Mouse (Mus musculus) heart, embryonic 16.5 days (tissue): Measurements from ENCODE around the gene Ermap. TPM values are rescaled to one million over a fixed set of nuclear protein-coding genes. Genes with fewer than 3 reads are reported as not detected.

Source experiments
- ATAC-seq: fragments of 200-750 bp; cut with Nextera tagmentation; replicated peaks from 2 replicates; pipeline ENCODE4 v1.8.0; 2017; ENCODE audit warnings: moderate number of reproducible peaks; ENCODE audit not compliant: insufficient read depth, low FRiP score; ENCODE audit errors: extremely low read depth
- H3K27ac ChIP-seq: fragments of 300-500 bp; sonication (generic); 2 replicates; pipeline ENCODE4 v1.5.1; 2014; ENCODE audit warnings: mild to moderate bottlenecking, low read length, control low read depth, moderate library complexity
- H3K27me3 ChIP-seq: fragments of 300-500 bp; sonication (generic); 2 replicates; pipeline ENCODE4 v1.6.1; 2014; ENCODE audit warnings: low read length, mixed read lengths; ENCODE audit not compliant: control insufficient read depth, insufficient read depth
- H3K36me3 ChIP-seq: fragments of 300-500 bp; sonication (generic); 2 replicates; pipeline ENCODE4 v1.6.1; 2014; ENCODE audit not compliant: control insufficient read depth, insufficient read depth
- H3K4me1 ChIP-seq: fragments of 300-500 bp; sonication (generic); 2 replicates; pipeline ENCODE4 v1.6.1; 2014; ENCODE audit warnings: low read length, mixed read lengths; ENCODE audit not compliant: control insufficient read depth, insufficient read depth
- H3K4me2 ChIP-seq: fragments of 300-500 bp; sonication (generic); 2 replicates; pipeline ENCODE4 v1.6.1; 2014; ENCODE audit warnings: low read depth, mild to moderate bottlenecking, control low read depth, low read length
- H3K4me3 ChIP-seq: fragments of 300-500 bp; sonication (generic); 2 replicates; pipeline ENCODE4 v1.5.1; 2014; ENCODE audit warnings: mild to moderate bottlenecking, control low read depth, low read length
- H3K9ac ChIP-seq: fragments of 300-500 bp; sonication (generic); 2 replicates; pipeline ENCODE4 v1.6.1; 2014; ENCODE audit warnings: low read length, control low read depth
- H3K9me3 ChIP-seq: fragments of 300-500 bp; sonication (generic); replicated peaks from 2 replicates; pipeline ENCODE4 v1.6.1; 2016; ENCODE audit warnings: low read length; ENCODE audit not compliant: control insufficient read depth
- WGBS: fragments of 180-500 bp; shearing (Covaris S2); extraction: QIAGEN DNeasy Blood & Tissue Kit; methylation state at CpG from one replicate; pipeline ENCODE4 v1.1.7; 2014; 5-methylcytosine and 5-hydroxymethylcytosine counted together
- polyA plus RNA-seq: library from polyadenylated mRNA; unstranded; fragments of >200 nt; fragmentation: Nextera tagmentation; extraction: Ambion mirVana; gene quantifications from 2 replicates; pipeline ENCODE4 v1.2.1, GENCODE M21; 2015

Gene Ermap
- polyA plus RNA-seq, 1 experiment from 2014 or later, result 0.88 TPM

DNA sequence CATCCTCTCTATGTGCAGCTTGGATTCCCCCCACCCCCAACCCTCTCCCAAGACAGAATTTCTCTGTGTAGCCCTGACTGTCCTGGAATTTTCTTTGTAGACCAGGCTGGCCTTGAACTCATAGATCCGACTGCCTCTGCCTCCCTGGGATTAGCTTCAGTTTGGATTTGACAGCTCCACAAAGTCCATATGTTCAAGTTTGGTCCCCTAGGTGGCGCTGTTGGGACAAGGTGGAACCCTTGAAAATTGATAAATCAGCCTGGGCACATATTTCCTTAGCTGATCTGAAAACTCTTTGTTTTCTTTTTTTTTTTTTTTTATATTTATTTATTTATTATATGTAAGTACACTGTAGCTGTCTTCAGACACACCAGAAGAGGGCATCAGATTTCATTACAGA is 32.6 kb downstream of the Ermap start:
- no peak for ATAC-seq
- H3K4me3 ChIP-seq, result no peak overlapping the region
- no peaks in the 10 kb centered on the region for H3K4me1 ChIP-seq
- H3K27me3 ChIP-seq, result no peaks in the 10 kb centered on the region
- H3K9me3 ChIP-seq, result no peaks in the 10 kb centered on the region
- H3K36me3 ChIP-seq, result no peaks in the 10 kb centered on the region
- H3K9ac ChIP-seq, result no peak overlapping the region
- no peak overlapping the region for H3K4me2 ChIP-seq
- WGBS, result 35% methylated on average over 2 of the region's 2 CpGs
- H3K27ac ChIP-seq, result no peak overlapping the region

DNA sequence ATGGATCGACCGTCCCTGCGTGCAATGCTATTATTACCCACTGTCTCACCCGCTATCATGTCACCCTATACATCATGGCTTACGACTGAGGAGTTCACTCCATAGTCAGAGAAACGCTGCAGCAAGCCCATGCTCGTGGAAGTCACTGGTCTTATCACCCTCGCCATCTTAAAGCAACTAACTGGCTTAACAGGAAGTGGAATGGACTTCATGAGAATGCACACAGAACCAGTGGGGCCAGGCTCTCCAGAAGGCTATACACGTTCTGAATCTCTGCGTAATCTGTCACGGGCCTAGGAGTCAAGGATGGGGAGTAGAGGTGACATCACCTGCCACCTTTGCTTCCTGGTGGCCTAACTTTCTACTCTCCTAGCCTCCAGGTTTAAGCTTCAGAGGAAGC is 41.1 kb downstream of the Ermap start:
- no peaks in the 10 kb centered on the region for H3K9me3 ChIP-seq
- no peaks in the 10 kb centered on the region for H3K27me3 ChIP-seq
- no peak overlapping the region for H3K9ac ChIP-seq
- H3K4me3 ChIP-seq, result no peak overlapping the region
- H3K27ac ChIP-seq, result no peak overlapping the region
- no peaks in the 10 kb centered on the region for H3K4me1 ChIP-seq
- ATAC-seq, result no peak
- H3K36me3 ChIP-seq, result no peaks in the 10 kb centered on the region
- 69% methylated on average over 11 of the region's 11 CpGs for WGBS
- H3K4me2 ChIP-seq, result no peak overlapping the region

DNA sequence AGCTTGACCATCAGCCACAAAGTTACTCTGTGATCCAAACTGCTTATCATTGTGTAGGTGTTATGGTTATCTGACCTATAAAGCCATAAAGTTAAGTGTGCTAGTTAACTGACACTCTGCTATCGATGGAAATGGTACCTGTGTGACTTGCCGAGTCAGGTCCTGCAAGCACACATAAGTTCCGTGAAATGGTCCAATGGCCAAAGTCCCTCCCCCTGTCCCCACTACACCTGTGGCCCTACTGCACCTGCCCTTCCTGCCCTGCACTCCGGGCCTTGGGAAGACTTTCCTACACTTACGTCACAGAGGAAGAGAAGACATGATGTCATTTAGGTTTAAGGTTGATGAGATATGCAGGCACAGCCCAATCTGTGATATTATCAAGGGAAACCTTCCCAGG is 42.5 kb downstream of the Ermap start:
- Histone ChIP-seq H3K4me3 (no peak overlapping the region), H3K27ac (no peak overlapping the region), H3K36me3 (no peaks in the 10 kb centered on the region), H3K4me2 (no peak overlapping the region), H3K27me3 (no peaks in the 10 kb centered on the region), H3K9me3 (no peaks in the 10 kb centered on the region), H3K9ac (no peak overlapping the region), H3K4me1 (no peaks in the 10 kb centered on the region)
- ATAC-seq, result no peak
- 90% methylated on average over 5 of the region's 5 CpGs for WGBS

DNA sequence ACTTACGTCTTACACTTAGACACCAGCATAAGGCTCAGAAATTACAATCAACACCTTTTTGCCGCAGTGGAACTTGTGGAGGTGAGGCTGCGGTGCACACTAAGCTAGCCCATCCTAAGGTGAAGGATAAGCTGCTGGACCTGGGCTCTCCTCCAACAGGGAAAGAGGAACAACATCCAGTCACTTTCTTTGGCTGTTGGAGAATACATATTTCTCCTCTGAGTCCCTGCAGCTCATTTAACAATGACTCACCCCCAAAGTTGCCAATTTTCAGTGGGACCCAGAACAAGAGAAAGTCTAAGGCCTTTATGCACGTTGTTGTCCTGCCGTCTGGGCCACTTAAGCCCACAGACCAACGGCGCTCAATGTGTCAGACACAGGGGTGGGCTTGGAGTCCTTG is 43.0 kb downstream of the Ermap start:
- no peaks in the 10 kb centered on the region for H3K27me3 ChIP-seq
- 80% methylated on average over 7 of the region's 7 CpGs for WGBS
- no peaks in the 10 kb centered on the region for H3K4me1 ChIP-seq
- H3K4me2 ChIP-seq, result no peak overlapping the region
- H3K27ac ChIP-seq, result no peak overlapping the region
- H3K9me3 ChIP-seq, result no peaks in the 10 kb centered on the region
- no peaks in the 10 kb centered on the region for H3K36me3 ChIP-seq
- H3K9ac ChIP-seq, result no peak overlapping the region
- no peak overlapping the region for H3K4me3 ChIP-seq
- ATAC-seq, result no peak

DNA sequence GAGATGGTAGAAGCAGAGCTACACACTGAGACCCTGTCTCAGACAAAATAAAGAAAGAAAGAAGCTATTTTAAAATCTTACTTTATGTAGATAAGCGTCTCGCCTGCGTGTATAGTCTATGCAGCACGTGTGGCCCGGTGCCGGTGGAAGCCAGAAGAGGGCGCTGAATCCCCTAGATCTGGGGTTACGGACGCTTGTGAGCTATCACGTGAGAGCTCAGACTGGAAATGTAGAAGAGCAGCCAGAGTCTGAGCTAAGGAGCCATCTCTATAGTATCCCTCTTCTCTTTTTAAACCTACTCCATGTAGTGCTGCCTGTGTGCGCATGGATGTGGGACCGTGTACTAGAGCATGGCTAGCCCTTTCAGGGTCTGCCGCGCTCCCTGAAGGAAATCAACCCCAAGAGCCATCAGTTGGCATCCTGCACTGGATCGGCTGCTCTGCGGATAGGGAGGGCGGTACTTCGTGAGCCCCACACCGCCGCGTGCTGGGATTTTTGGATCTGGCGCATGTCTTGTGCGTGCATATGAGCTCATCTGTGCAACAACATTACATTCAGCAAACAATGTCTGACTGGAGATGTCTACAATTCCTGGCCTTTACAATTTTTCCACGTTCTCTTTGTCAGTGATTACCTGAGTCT is 47.5 kb downstream of the Ermap start:
- Histone ChIP-seq H3K9ac (peak overlapping the region; percentile 15; the same call in 1 of the 2 replicates), H3K9me3 (no peaks in the 10 kb centered on the region)
- ATAC-seq, result peak; percentile 69

GRCm38 (mm10) chr4:119141191-119141590 is 48.6 kb downstream of the Ermap start:
- Histone ChIP-seq H3K4me2 (no peak overlapping the region), H3K36me3 (peaks cover 14% of the 10 kb centered on the region), H3K4me3 (no peak overlapping the region), H3K27me3 (no peaks in the 10 kb centered on the region), H3K27ac (peak overlapping the region; percentile 6), H3K9ac (no peak overlapping the region), H3K4me1 (peaks cover 9% of the 10 kb centered on the region), H3K9me3 (no peaks in the 10 kb centered on the region)
- 40% methylated on average over 10 of the region's 10 CpGs for WGBS
- peak; percentile 50; the same call in 1 of the 2 replicates for ATAC-seq

More for the DNA sequence above, 47.5 kb downstream of the Ermap start:
- Histone ChIP-seq H3K4me2 (peak overlapping the region; percentile 60), H3K27me3 (no peaks in the 10 kb centered on the region), H3K36me3 (peaks cover 3% of the 10 kb centered on the region), H3K27ac (no peak overlapping the region), H3K4me3 (peak overlapping the region; percentile 30; the same call in 1 of the 2 replicates), H3K4me1 (peaks cover 9% of the 10 kb centered on the region)
- 22% methylated on average over 24 of the region's 24 CpGs for WGBS

- Histone ChIP-seq H3K4me3 (no peak overlapping the region), H3K9ac (no peak overlapping the region), H3K4me2 (no peak overlapping the region), H3K4me1 (peaks cover 9% of the 10 kb centered on the region), H3K9me3 (no peaks in the 10 kb centered on the region), H3K27ac (no peak overlapping the region), H3K36me3 (peaks cover 25% of the 10 kb centered on the region), H3K27me3 (no peaks in the 10 kb centered on the region)
- ATAC-seq, result no peak
- 57% methylated on average over 3 of the region's 3 CpGs for WGBS
Observed at GRCm38 (mm10) chr4:119140126-119140525, 49.7 kb downstream of the Ermap start.

DNA sequence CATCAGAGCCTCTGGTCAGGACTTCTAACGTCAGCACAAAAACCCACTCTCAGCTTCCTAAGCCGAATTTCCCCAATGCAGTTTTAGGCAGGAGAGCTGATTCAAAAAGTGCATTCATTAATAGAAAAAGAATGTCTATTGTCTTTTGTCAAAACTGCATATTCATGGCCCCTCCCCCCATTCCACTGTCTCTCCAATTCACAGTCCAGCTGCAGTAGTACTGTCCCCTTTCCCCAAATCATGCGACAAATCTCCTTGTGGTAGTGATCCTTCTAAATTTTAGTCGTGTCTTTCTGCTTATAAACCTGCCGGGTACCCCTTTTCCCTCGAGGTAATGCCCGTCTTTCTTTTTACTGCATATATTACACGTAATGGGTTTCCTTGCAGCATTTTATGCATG is 51.0 kb downstream of the Ermap start:
- H3K4me3 ChIP-seq, result no peak overlapping the region
- ATAC-seq, result no peak
- H3K27me3 ChIP-seq, result no peaks in the 10 kb centered on the region
- H3K9me3 ChIP-seq, result no peaks in the 10 kb centered on the region
- H3K4me1 ChIP-seq, result peaks cover 9% of the 10 kb centered on the region
- WGBS, result 60% methylated on average over 8 of the region's 8 CpGs
- H3K27ac ChIP-seq, result no peak overlapping the region
- no peak overlapping the region for H3K4me2 ChIP-seq
- H3K36me3 ChIP-seq, result peaks cover 38% of the 10 kb centered on the region
- no peak overlapping the region for H3K9ac ChIP-seq

GRCm38 (mm10) chr4:119138171-119138570 is 51.6 kb downstream of the Ermap start:
- Histone ChIP-seq H3K27me3 (no peaks in the 10 kb centered on the region), H3K4me1 (peaks cover 9% of the 10 kb centered on the region), H3K4me3 (no peak overlapping the region), H3K4me2 (peak overlapping the region; percentile 27; the same call in 1 of the 2 replicates), H3K27ac (no peak overlapping the region), H3K9me3 (no peaks in the 10 kb centered on the region), H3K9ac (0 out of 2 replicates have a peak overlapping the region, but pooled peaks have one; percentile 13), H3K36me3 (peaks cover 44% of the 10 kb centered on the region)
- 0 out of 2 replicates have a peak, but pooled peaks have one; percentile 24 for ATAC-seq
- 26% methylated on average over 18 of the region's 18 CpGs for WGBS
